Mouse (Mus musculus): Measurements from ENCODE around the gene Higd2a. TPM values are rescaled to one million over a fixed set of nuclear protein-coding genes. Genes with fewer than 3 reads are reported as not detected.
A peak's percentile ranks its signal among the peaks of the same experiment; 100 is the strongest.

Gene Higd2a
- polyA plus RNA-seq (2015; fragmentation: Nextera tagmentation; extraction: Ambion mirVana), result 211 and 216 TPM in 2 replicates

DNA sequence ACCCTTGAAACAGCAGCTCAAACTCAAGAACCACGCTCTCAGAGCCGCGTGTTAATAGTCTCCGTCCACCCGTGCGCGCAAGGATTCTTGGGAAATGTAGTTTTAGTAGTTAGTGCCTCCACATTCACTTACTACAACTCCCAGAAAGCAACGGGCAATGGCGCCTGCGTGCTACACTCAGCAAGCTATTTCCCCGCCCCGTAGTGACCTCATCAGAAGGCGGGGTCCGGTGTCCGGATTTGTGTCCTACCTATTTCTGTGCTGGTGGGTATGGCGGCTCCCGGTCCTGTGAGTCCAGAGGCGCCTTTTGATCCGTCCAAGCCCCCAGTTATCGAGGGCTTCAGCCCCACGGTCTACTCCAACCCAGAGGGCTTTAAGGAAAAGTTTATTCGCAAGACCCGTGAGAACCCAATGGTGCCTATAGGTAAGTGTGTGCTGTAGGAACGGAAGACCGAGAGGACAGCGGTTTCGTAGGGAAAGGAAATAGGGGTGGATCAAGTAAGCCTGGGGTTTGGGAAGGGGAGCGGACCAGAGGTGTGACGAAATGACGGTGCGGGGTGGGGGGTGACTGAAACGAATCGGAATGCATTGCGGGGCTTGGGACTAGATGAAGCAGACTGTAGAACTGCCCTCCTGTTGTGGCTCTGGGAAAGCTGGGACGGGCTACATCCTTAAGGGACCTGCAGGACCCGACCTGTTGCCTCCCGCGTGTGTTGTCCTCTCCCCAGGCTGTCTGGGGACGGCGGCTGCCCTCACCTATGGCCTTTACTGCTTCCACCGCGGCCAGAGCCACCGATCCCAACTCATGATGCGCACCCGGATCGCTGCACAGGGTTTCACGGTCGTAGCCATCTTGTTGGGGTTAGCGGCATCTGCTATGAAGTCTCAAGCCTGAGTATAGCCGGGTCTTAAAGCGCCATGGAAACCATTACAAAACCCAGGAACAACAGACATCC is at the start of gene Higd2a, which contains the start of gene Nop16:
Gene Higd2a, plus strand, starts transcription at position 212 of the 956 bp plus-strand sequence.
Gene Nop16, minus strand, starts transcription at position 95 of the 956 bp plus-strand sequence.
- Histone ChIP-seq H3K27ac (replicated peaks) (peak within 1 kb of the TSS; percentile 91), H3K4me2 (replicated peaks) (peak within 1 kb of the TSS; percentile 82), H3K27me3 (no peaks in the 10 kb centered on the region), H3K9ac (replicated peaks) (peak within 1 kb of the TSS; percentile 92), H3K4me1 (peaks cover 32% of the 10 kb centered on the region), H3K4me3 (peak within 1 kb of the TSS; percentile 96), H3K36me3 (peaks cover 15% of the 10 kb centered on the region), H3K9me3 (no peaks in the 10 kb centered on the region)
- under 1% methylated on average over 51 of the region's 51 CpGs for WGBS
- ATAC-seq (replicated peaks), result peak; percentile 98

DNA sequence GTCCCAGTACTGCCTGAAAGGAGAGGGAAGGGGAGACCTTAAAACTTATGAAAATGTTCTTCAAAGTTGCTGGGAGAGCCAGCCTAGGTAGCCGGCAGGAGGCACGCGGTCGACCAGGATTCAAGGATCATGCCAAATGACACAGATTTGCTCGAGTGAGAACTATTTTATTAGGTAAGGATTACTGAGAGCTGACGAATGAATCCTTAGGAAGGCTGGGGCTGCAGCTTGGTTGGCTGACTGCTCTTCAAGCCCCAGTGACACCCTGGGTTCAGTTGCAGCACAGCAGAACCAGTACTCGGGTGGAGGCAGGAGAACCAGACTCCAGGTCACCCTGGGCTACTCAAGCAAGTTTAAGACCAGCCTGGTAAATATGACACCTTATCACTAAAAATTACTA is 42.0 kb upstream of the Higd2a start:
- WGBS, result 89% methylated on average over 7 of the region's 7 CpGs
- H3K36me3 ChIP-seq, result peaks cover 68% of the 10 kb centered on the region

DNA sequence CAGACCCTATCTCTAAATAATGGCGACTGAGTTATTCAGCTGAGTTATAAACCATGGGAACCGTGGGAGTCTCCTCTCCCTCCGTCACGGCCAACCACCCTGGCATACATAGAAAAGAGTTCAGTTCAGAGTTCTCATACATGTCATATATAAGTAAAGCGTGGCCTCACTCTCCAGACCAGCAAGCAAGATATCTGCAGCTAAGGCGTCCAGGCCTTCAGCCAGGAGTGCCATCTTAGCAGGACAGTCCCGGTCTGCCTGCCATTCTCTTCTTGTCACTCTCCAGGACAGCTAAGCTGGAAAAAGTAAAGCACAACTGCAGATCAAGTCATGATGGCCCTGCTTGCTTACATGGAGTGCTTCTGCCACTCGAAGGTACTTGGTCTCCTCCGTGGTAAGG is 33.8 kb upstream of the Higd2a start:
- Histone ChIP-seq H3K27me3 (no peaks in the 10 kb centered on the region), H3K36me3 (peaks cover 92% of the 10 kb centered on the region), H3K9ac (replicated peaks) (no peak overlapping the region), H3K4me1 (no peaks in the 10 kb centered on the region), H3K9me3 (no peaks in the 10 kb centered on the region), H3K4me3 (no peak overlapping the region), H3K4me2 (replicated peaks) (no peak overlapping the region), H3K27ac (replicated peaks) (no peak overlapping the region)
- 94% methylated on average over 9 of the region's 9 CpGs for WGBS
- ATAC-seq (replicated peaks), result no peak

More for the DNA sequence above, 42.0 kb upstream of the Higd2a start:
- H3K4me1 ChIP-seq, result no peaks in the 10 kb centered on the region
- no peak overlapping the region for H3K9ac ChIP-seq (replicated peaks)
- no peak overlapping the region for H3K4me2 ChIP-seq (replicated peaks)
- no peak overlapping the region for H3K4me3 ChIP-seq
- no peaks in the 10 kb centered on the region for H3K27me3 ChIP-seq
- H3K9me3 ChIP-seq, result no peaks in the 10 kb centered on the region
- no peak overlapping the region for H3K27ac ChIP-seq (replicated peaks)
- no peak for ATAC-seq (replicated peaks)

DNA sequence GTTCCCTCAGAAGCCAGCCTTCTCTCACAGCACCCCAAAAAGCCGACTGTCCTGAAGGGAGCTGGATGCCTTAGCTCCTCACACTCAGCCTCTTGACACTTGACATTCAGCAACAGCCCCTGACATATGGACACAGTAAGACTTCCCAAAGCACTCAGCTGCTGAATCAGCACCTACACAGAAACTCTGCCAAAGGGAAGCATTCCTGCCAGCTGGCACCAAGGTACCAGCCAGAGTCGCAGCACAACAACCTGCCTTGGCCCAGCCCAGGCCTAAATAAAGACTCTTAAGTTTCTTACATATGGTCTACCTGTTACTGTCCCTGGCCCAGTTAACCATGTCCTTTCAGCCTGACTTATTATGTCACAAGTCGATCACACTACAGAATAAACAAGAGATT is 33.2 kb upstream of the Higd2a start:
- H3K36me3 ChIP-seq, result peaks cover 92% of the 10 kb centered on the region
- no peak for ATAC-seq (replicated peaks)
- no peaks in the 10 kb centered on the region for H3K9me3 ChIP-seq
- H3K27ac ChIP-seq (replicated peaks), result no peak overlapping the region
- no peaks in the 10 kb centered on the region for H3K27me3 ChIP-seq
- 80% methylated on average over 3 of the region's 3 CpGs for WGBS
- no peak overlapping the region for H3K4me2 ChIP-seq (replicated peaks)
- no peak overlapping the region for H3K4me3 ChIP-seq
- no peaks in the 10 kb centered on the region for H3K4me1 ChIP-seq
- H3K9ac ChIP-seq (replicated peaks), result no peak overlapping the region

DNA sequence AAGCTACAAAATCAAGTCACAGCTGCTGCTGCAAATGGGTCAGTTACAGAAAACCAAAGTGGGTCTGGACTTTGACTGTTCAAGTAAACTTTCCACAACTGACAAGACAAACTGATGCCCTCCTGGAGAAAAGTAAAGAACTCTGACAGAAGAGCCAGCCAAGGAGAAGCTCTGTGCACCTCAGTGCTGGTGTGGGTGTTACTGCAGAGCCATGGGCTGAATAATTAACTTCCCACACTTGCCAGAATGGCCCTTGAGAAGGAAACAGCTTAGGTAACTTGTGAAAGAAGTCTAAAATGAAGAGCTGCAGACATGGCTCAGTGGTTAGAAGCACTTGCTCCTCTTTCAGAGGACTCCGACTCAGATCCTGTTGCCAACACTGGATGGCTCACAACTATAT is 32.4 kb upstream of the Higd2a start:
- H3K36me3 ChIP-seq, result peaks cover 84% of the 10 kb centered on the region
- no peak overlapping the region for H3K9ac ChIP-seq (replicated peaks)
- H3K27ac ChIP-seq (replicated peaks), result no peak overlapping the region
- H3K9me3 ChIP-seq, result no peaks in the 10 kb centered on the region
- H3K4me2 ChIP-seq (replicated peaks), result no peak overlapping the region
- no peak for ATAC-seq (replicated peaks)
- no peaks in the 10 kb centered on the region for H3K27me3 ChIP-seq
- 0 out of 2 replicates have a peak, but pooled peaks cover 2% of the 10 kb centered on the region for H3K4me1 ChIP-seq
- no peak overlapping the region for H3K4me3 ChIP-seq
- WGBS, result 84% methylated on average over 1 of the region's 1 CpGs

DNA sequence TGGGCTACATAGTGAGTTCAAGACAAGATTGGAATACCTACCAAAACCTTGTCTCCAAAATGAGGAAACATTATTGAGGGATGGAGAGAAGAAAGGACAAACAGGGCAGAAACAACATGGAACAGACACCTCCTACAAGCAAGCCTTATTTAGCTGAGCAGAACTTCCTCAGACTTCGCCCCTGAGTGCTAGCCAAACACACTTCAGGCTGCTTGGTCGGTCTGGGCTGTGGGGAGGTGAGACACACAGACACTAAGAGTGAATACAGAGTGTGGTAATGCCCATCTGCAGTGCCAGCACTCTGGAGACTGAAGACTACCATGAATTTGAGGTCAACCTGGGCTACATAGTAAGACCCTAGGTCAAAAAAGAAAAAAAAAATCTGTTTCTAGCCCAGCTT is 30.4 kb upstream of the Higd2a start:
- Histone ChIP-seq H3K4me2 (replicated peaks) (no peak overlapping the region), H3K27ac (replicated peaks) (no peak overlapping the region), H3K4me1 (peaks cover 13% of the 10 kb centered on the region), H3K36me3 (peaks cover 70% of the 10 kb centered on the region), H3K4me3 (no peak overlapping the region), H3K27me3 (no peaks in the 10 kb centered on the region), H3K9ac (replicated peaks) (no peak overlapping the region), H3K9me3 (no peaks in the 10 kb centered on the region)
- ATAC-seq (replicated peaks), result no peak
- WGBS, result 90% methylated on average over 2 of the region's 2 CpGs

DNA sequence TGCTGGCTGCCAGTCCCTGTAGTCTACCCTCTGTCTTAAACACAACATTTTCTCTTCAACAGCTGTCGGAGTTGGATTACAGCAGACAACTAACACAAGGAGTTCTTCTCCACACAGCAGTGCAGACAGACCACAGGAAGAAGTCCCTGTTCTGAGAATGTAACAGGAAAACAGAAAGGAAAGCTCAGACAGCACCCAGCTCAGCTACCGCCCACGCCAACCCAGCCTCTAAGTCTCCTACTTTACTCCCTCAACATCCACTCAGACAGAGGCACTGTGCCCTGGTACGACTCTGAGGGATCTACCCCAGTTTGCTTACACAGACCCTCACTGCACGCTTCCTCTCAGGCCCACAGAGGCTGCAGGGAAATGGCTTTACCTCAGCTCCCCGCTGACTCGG is 29.4 kb upstream of the Higd2a start:
- H3K4me1 ChIP-seq, result peaks cover 15% of the 10 kb centered on the region
- peaks cover 63% of the 10 kb centered on the region for H3K36me3 ChIP-seq
- H3K27ac ChIP-seq (replicated peaks), result no peak overlapping the region
- WGBS, result 91% methylated on average over 7 of the region's 7 CpGs
- no peak for ATAC-seq (replicated peaks)
- no peak overlapping the region for H3K4me2 ChIP-seq (replicated peaks)
- H3K9me3 ChIP-seq, result no peaks in the 10 kb centered on the region
- H3K9ac ChIP-seq (replicated peaks), result no peak overlapping the region
- no peak overlapping the region for H3K4me3 ChIP-seq
- no peaks in the 10 kb centered on the region for H3K27me3 ChIP-seq

DNA sequence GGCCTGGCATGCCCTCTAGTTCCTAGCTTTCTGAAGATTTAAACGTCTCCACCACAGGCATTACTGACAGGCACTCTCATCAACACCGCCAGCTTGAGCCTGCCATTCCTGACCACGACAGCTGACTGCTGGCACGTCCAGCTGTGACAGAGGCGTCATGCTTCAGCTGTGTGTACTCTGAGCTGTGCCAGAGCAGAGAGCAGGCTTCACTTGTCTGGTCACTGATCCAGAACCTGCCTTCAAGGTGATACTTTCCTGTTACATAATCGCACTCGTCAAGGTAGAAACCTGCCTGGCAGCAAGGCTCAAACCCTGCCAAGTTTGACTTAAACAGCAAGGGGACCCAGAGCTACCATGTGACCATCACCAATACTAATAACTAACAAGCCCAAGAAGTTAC is 27.4 kb upstream of the Higd2a start:
- Histone ChIP-seq H3K4me3 (no peak overlapping the region), H3K36me3 (peaks cover 43% of the 10 kb centered on the region)
- 86% methylated on average over 7 of the region's 7 CpGs for WGBS

DNA sequence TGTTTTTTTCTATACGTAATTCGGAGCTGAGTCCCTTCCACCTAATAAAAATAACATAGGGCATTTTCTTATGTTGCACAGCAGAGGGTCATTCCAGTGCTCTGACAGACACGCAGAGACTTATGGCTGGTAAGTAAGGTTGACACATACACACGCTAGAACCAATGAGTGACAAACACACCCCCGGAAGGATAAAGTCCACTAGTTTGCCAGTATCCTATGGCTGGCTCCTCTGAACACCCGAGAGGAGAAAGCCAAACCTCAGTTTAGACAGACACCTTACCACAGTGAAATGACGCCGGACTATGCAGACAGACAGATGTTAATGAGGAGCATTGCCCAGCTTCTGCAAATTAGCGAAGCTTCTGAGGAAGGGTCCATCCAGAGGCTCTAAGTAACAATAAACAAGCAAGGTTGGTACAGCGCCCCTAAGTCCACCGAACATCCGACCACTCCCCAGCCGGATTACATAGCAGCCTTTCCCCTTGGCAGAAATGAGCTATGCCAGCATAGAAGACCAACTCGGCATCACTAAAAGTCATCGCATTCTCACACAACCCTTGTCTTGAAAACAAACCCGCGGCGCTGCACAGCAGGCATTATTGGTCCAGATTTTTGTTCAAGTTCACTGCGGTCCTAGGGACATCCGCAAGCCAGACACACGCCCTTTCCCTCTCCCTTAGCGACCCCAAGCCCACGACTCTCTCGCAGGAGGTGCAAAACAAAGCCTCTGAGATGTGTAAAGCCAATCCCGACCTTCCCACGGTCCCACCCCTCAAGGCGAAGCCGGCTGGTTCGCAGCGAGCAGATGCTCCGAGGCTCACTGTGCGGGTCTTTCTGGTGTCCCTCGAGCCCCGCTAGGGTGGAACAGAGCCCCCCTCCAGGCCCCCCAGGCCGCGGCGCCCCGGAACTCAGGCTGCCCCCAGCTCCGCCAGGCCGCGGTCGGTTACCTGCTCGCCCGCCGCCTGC is 25.5 kb upstream of the Higd2a start:
- Histone ChIP-seq H3K4me1 (peaks cover 15% of the 10 kb centered on the region), H3K4me2 (replicated peaks) (peak overlapping the region; percentile 80), H3K27ac (replicated peaks) (peak overlapping the region; percentile 89), H3K27me3 (no peaks in the 10 kb centered on the region; the same call in 1 of the 2 replicates), H3K36me3 (peaks cover 24% of the 10 kb centered on the region), H3K9me3 (no peaks in the 10 kb centered on the region), H3K4me3 (peak overlapping the region; percentile 95), H3K9ac (replicated peaks) (peak overlapping the region; percentile 97)
- WGBS, result 11% methylated on average over 45 of the region's 45 CpGs
- peak; percentile 73 for ATAC-seq (replicated peaks)

More for the DNA sequence above, 27.4 kb upstream of the Higd2a start:
- H3K27ac ChIP-seq (replicated peaks), result no peak overlapping the region
- no peak for ATAC-seq (replicated peaks)
- H3K4me2 ChIP-seq (replicated peaks), result no peak overlapping the region
- no peaks in the 10 kb centered on the region for H3K9me3 ChIP-seq
- H3K9ac ChIP-seq (replicated peaks), result no peak overlapping the region
- H3K27me3 ChIP-seq, result no peaks in the 10 kb centered on the region; the same call in 1 of the 2 replicates
- H3K4me1 ChIP-seq, result peaks cover 15% of the 10 kb centered on the region

DNA sequence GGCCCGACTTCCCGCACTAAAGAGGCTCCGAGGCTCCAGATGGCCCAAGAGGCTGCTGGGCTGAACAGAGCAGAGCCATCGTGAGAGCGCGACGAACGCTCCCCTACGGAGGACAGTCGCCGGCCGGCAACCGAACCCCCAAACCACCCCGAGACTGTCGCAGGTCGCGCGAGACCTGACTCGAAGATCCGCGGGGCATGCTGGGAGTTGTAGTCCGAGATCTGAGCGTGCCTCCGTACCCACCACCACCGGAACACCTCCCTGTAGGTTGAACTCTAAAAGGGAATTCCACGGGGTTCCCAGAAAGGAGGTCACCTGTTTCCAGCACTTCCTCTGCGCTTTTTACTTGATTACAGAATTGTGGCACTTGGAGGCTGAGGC is 24.8 kb upstream of the Higd2a start, which contains the start of gene 4833439L19Rik:
Gene 4833439L19Rik, minus strand, starts transcription at position 235 of the 381 bp plus-strand sequence.
- peak within 1 kb of the TSS; percentile 89 for H3K27ac ChIP-seq (replicated peaks)
- peak; percentile 97 for ATAC-seq (replicated peaks)
- peaks cover 15% of the 10 kb centered on the region for H3K4me1 ChIP-seq
- peak within 1 kb of the TSS; percentile 95 for H3K4me3 ChIP-seq
- no peaks in the 10 kb centered on the region; the same call in 1 of the 2 replicates for H3K27me3 ChIP-seq
- peak within 1 kb of the TSS; percentile 97 for H3K9ac ChIP-seq (replicated peaks)
- H3K36me3 ChIP-seq, result peaks cover 19% of the 10 kb centered on the region
- 0% methylated on average over 27 of the region's 27 CpGs for WGBS
- H3K9me3 ChIP-seq, result no peaks in the 10 kb centered on the region
- peak within 1 kb of the TSS; percentile 80 for H3K4me2 ChIP-seq (replicated peaks)

DNA sequence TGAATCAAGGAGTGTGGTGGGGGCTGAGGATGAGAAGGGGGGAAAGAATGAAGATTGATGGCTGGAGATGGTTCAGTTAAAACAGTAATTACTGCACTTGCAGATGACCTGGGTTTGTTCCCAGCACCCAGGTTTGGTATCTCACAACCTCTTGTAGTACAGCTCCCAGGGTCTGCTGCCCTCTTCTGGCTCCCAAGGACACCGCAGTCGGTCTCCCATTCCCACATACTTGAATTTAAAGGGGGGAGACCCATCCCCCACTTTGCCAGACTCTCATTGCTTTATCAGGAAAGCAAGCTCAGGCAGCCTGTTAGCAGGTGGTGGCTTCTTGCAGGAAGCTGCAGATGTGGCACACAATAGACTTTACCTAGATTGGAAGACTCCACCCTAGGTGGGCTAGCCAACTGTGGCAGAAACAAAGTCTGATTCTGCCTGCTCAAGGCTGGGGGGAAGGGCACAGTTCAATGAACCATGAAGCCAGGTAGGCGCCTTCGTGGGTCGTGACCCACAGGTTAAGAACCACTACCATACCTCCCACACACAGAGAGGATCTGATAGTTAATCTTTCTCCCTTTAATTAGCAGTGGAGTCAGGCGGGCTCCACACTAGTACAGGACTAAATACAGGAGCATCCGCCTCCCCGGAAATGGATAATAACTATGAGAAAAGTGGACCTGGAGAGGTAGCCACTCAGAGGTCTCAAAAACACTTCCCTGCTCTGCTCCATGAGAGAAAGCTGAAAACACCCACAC is 24.2 kb upstream of the Higd2a start:
- H3K27me3 ChIP-seq, result no peaks in the 10 kb centered on the region; the same call in 1 of the 2 replicates
- H3K36me3 ChIP-seq, result peaks cover 13% of the 10 kb centered on the region
- peak; percentile 55 for ATAC-seq (replicated peaks)
- H3K4me2 ChIP-seq (replicated peaks), result peak overlapping the region; percentile 55
- peaks cover 15% of the 10 kb centered on the region for H3K4me1 ChIP-seq
- peak overlapping the region; percentile 59; the same call in 1 of the 2 replicates for H3K27ac ChIP-seq (replicated peaks)
- no peaks in the 10 kb centered on the region for H3K9me3 ChIP-seq
- 39% methylated on average over 8 of the region's 8 CpGs for WGBS
- peak overlapping the region; percentile 95 for H3K4me3 ChIP-seq
- H3K9ac ChIP-seq (replicated peaks), result peak overlapping the region; percentile 9; the same call in 1 of the 2 replicates
